Mouse (Mus musculus) liver, embryonic 14.5 days (tissue): Measurements from ENCODE around the gene Naif1. TPM values are rescaled to one million over a fixed set of nuclear protein-coding genes. Genes with fewer than 3 reads are reported as not detected.

Source experiments
- ATAC-seq: fragments of 200-750 bp; cut with Nextera tagmentation; 2 replicates; pipeline ENCODE4 v1.8.0; 2017; ENCODE audit warnings: moderate number of reproducible peaks, mild to moderate bottlenecking, moderate library complexity; ENCODE audit not compliant: insufficient read depth
- DNase-seq, 3 experiments: peaks; one replicate each; pipeline ENCODE4 v3.0.0-alpha.2; 2012 to 2013; ENCODE audit warnings: low read depth in 3 of 3, low spot score in 3 of 3
- H3K27ac ChIP-seq: fragments of 300-500 bp; sonication (generic); 2 replicates; pipeline ENCODE4 v1.5.1; 2014; ENCODE audit warnings: moderate library complexity, mild to moderate bottlenecking, control low read depth, inconsistent platforms
- H3K27me3 ChIP-seq: fragments of 300-500 bp; sonication (generic); 2 replicates; pipeline ENCODE4 v1.6.1; 2014; ENCODE audit warnings: mild to moderate bottlenecking, low read length, moderate library complexity; ENCODE audit not compliant: control insufficient read depth, insufficient read depth
- H3K36me3 ChIP-seq: fragments of 300-500 bp; sonication (generic); replicated peaks from 2 replicates; pipeline ENCODE4 v1.6.1; 2014; ENCODE audit warnings: low read depth; ENCODE audit not compliant: control insufficient read depth, insufficient read depth
- H3K4me1 ChIP-seq, 2 experiments: fragments of 200-500 bp in 1 of 2; fragments of 300-500 bp in 1 of 2; sonication (generic) in 1 of 2; replicated peaks; 2 replicates each; pipeline ENCODE4 v1.6.1; 2012 to 2014; ENCODE audit warnings: antibody characterized with exemption in 1 of 2, inconsistent platforms in 1 of 2, low read length in 1 of 2; ENCODE audit not compliant: control insufficient read depth in 2 of 2, insufficient read depth in 2 of 2
- H3K4me2 ChIP-seq: fragments of 300-500 bp; sonication (generic); 2 replicates; pipeline ENCODE4 v1.6.1; 2014; ENCODE audit warnings: low read depth, mild to moderate bottlenecking, control low read depth, moderate library complexity
- H3K4me3 ChIP-seq, 2 experiments: fragments of 200-500 bp in 1 of 2; fragments of 300-500 bp in 1 of 2; sonication (generic) in 1 of 2; 2 replicates each; pipeline ENCODE4 v1.5.1; 2012 to 2014; ENCODE audit warnings: low read depth in 2 of 2, low read length in 2 of 2, mild to moderate bottlenecking in 2 of 2, control low read depth in 1 of 2, inconsistent platforms in 1 of 2, moderate library complexity in 1 of 2; ENCODE audit not compliant: insufficient read depth in 1 of 2
- H3K9ac ChIP-seq: fragments of 300-500 bp; sonication (generic); replicated peaks from 2 replicates; pipeline ENCODE4 v1.6.1; 2014; ENCODE audit warnings: mild to moderate bottlenecking, control low read depth, moderate library complexity
- H3K9me3 ChIP-seq: fragments of 300-500 bp; sonication (generic); 2 replicates; pipeline ENCODE4 v1.6.1; 2016; ENCODE audit warnings: low read length, mixed read lengths; ENCODE audit not compliant: control insufficient read depth
- CTCF ChIP-seq: IDR thresholded peaks from 2 replicates; pipeline ENCODE4 v1.5.1; 2016; ENCODE audit warnings: antibody characterized with exemption, low read depth, control low read depth
- EP300 ChIP-seq: IDR thresholded peaks from 2 replicates; pipeline ENCODE4 v1.6.1; 2016; ENCODE audit warnings: antibody characterized with exemption, low read depth
- WGBS: fragments of 180-500 bp; shearing (Covaris S2); extraction: QIAGEN DNeasy Blood & Tissue Kit; methylation state at CpG from one replicate; pipeline ENCODE4 v1.1.7; 2014; ENCODE audit not compliant: insufficient replicate concordance; 5-methylcytosine and 5-hydroxymethylcytosine counted together
- polyA plus RNA-seq, 2 experiments: library from polyadenylated mRNA; depleted of rRNA in 1 of 2; stranded (reverse) in 1 of 2; unstranded in 1 of 2; fragments of >200 nt; fragmentation: Nextera tagmentation in 1 of 2; extraction: Ambion mirVana in 1 of 2; gene quantifications; 2 replicates each; pipeline versions ENCODE4 v1.2.1 to v1.2.3; 2012 to 2014

Gene Naif1
- polyA plus RNA-seq, 2 experiments = 1.4 to 1.6 TPM

DNA sequence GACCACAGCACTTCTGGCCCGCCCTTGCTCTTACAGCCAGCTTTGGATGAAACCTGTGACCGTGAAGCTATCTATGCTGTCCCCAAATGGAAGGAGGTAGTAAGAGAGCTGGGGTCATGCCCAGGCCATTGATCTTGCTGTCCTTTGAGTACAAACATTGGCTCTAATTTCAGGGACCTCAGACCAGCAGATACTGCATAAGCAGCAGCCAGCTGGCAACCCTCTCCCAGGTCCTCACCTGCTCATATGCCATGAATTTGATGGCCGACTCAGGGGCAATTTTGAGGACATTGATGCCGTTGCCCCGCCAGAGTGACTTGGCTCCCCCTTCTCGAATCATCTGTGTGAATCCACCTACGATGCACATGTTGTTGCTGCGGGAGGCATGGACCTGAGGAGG lies 32.8 kb upstream of the Naif1 start:
- H3K4me3 ChIP-seq = no peak overlapping the region
- DNase-seq (no peak), ATAC-seq (no peak)
- no peak overlapping the region for H3K9ac ChIP-seq
- no peak overlapping the region for H3K27ac ChIP-seq
- H3K27me3 ChIP-seq = no peaks in the 10 kb centered on the region
- H3K36me3 ChIP-seq = peaks cover 19% of the 10 kb centered on the region
- H3K4me2 ChIP-seq = no peak overlapping the region
- H3K4me1 ChIP-seq = peaks cover 2 to 11% of the 10 kb centered on the region in 2 experiments; a peak in 3 of 4 replicates
- TF ChIP-seq CTCF (no peak), EP300 (no peak)
- H3K9me3 ChIP-seq = no peaks in the 10 kb centered on the region
- WGBS = 82% methylated on average over 8 of the region's 8 CpGs

DNA sequence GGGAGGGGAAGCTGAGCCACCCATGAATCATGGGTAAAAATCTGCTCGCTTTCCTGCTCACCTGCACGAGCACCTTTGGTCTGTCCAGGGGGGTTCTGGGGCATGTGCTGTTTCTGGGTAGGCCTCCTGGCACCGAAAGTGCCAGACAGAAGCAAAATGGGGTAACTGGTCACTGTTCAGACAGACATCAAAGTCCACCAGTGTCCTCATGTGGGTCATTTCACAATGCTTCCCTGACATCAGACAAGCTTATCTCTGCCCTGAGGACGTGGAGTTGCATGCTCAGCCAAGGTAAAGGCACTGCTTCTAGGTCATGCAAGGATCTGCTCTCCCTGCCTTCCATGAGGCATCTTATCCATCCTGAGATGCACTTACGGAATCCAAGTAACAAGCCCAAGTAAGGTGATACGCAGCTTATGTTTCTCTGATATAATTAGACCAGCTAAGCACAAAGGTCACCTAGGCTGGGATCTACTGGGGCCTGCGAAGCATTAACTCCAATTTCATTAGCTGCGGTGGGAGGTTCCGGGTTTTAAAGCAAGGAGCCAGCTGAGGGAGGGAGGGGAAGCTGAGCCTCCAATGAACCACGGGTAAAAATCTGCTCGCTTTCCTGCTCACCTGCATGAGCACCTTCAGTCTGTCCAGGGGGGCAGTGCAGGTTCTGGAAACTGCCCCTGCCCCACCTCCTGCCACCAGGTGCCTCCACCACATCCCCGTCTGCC lies 31.7 kb upstream of the Naif1 start:
- H3K4me1 ChIP-seq = peaks cover 10 to 19% of the 10 kb centered on the region in 2 experiments
- no peaks in the 10 kb centered on the region for H3K9me3 ChIP-seq
- H3K27ac ChIP-seq = peak overlapping the region; percentile 37; the same call in 1 of the 2 replicates
- no peak overlapping the region for H3K9ac ChIP-seq
- 73% methylated on average over 12 of the region's 12 CpGs for WGBS
- H3K4me2 ChIP-seq = no peak overlapping the region
- DNase-seq = no peak
- TF ChIP-seq CTCF = no peak
- no peak for TF ChIP-seq EP300
- no peak overlapping the region for H3K4me3 ChIP-seq
- no peaks in the 10 kb centered on the region for H3K27me3 ChIP-seq
- peak; percentile 47; the same call in 1 of the 2 replicates for ATAC-seq
- peaks cover 19% of the 10 kb centered on the region for H3K36me3 ChIP-seq

DNA sequence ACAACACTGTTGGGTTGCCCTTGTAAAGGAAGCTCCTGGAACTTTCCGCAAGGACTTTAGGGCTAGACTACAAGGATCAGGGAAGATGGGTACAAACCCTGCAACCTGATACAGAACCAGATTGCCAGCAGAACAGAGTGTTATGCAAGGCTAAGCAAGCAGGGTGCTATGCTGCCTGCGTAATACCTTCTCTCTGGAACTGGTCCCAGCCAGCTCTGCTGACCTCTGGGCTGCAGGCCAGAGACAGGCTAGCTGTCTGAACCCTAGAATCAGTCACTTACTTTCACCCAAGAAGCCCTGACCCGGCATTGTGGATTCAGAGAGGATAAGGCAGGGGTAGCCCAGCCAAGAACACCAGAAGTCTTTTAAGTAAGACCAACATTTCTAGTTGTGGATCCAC lies 30.9 kb upstream of the Naif1 start:
- WGBS = 74% methylated on average over 3 of the region's 3 CpGs
- H3K27me3 ChIP-seq = no peaks in the 10 kb centered on the region
- no peak overlapping the region for H3K4me3 ChIP-seq
- TF ChIP-seq CTCF (no peak), EP300 (no peak)
- H3K36me3 ChIP-seq = peaks cover 19% of the 10 kb centered on the region
- DNase-seq = no peak
- peaks cover 14 to 25% of the 10 kb centered on the region in 2 experiments for H3K4me1 ChIP-seq
- H3K9ac ChIP-seq = no peak overlapping the region
- peak; percentile 49 for ATAC-seq
- H3K27ac ChIP-seq = no peak overlapping the region
- H3K4me2 ChIP-seq = no peak overlapping the region
- H3K9me3 ChIP-seq = no peaks in the 10 kb centered on the region

DNA sequence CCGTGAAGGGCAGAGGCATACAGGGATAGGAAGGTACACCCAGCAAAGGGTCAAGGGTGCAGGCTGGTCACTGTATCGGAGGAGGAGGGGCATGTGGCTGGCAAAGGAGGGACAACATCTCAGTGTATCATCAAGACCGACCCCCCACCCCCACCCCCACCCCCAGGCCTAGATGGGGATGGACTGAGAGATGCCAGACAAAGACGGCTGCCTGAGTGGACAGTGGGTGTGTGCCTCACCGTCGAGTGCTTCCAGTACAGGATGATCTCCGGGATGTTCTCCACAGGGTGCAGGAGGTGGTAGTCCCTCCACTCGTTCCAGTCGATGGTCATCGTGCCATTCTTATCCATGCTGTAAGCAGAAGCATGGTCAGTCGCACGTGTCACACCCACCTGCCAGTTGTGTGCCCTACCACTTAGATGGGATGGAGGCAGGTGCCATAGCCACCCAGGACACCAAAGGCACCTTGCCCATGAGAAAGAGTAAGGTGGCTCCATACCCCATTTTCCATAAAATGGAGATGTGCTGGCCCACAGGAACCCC lies 30.1 kb upstream of the Naif1 start:
- no peaks in the 10 kb centered on the region for H3K9me3 ChIP-seq
- H3K4me1 ChIP-seq = peaks cover 19 to 33% of the 10 kb centered on the region in 2 experiments
- H3K27ac ChIP-seq = no peak overlapping the region
- H3K27me3 ChIP-seq = no peaks in the 10 kb centered on the region
- peaks cover 19% of the 10 kb centered on the region for H3K36me3 ChIP-seq
- no peak overlapping the region for H3K4me2 ChIP-seq
- ATAC-seq (no peak), DNase-seq (no peak)
- TF ChIP-seq CTCF = no peak
- no peak for TF ChIP-seq EP300
- no peak overlapping the region for H3K9ac ChIP-seq
- no peak overlapping the region for H3K4me3 ChIP-seq
- 82% methylated on average over 12 of the region's 12 CpGs for WGBS

DNA sequence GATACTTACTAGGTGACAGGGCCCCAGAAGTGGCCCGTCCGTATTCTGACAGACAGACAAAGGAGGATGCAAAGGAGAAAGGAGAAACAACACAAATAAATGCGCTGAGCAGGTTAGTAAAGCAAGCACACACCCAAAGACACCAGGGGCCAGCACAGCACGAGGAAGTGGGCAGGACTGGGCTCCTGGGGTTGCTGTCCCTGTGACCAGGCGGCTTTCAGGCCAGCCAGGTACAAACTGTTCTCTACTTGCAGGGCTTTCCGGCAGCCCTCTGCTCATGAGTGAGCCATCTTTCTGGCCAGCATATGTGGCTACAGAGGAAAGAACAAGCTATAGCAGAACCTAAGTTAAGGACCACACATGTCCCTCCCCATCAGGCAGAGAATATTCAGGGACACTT lies 29.6 kb upstream of the Naif1 start:
- no peaks in the 10 kb centered on the region for H3K27me3 ChIP-seq
- H3K27ac ChIP-seq = no peak overlapping the region
- H3K36me3 ChIP-seq = peaks cover 19% of the 10 kb centered on the region
- 76% methylated on average over 6 of the region's 6 CpGs for WGBS
- TF ChIP-seq CTCF (no peak), EP300 (no peak)
- no peak overlapping the region for H3K4me2 ChIP-seq
- ATAC-seq = no peak
- no peak for DNase-seq
- H3K9ac ChIP-seq = no peak overlapping the region
- H3K4me1 ChIP-seq = peaks cover 19 to 37% of the 10 kb centered on the region in 2 experiments
- H3K4me3 ChIP-seq = no peak overlapping the region
- no peaks in the 10 kb centered on the region for H3K9me3 ChIP-seq
